In the genomic region with DNA sequence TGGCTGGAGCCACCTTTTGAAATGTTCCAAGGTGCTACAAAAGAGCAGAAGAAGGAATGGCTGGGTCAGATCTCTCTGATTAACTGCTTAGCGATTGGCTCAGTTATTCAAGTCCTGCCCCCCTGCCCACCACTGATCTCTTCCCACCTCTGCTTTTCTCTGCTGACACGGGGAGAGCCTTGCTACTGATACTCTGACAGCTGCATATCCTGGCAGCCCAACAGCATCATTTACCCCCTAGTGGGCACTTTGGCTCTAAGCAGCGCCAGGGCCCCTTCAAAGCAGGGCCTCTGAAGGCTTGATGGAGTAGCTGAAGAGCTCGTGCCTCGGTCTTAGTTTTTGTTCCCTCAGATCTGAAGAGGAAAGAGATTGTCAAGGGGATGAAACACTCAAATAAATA, we compare ENCODE assay signal across 8 mouse cellular contexts. TPM values are rescaled to one million over a fixed set of nuclear protein-coding genes. Genes with fewer than 3 reads are reported as not detected.
A peak's percentile ranks its signal among the peaks of the same experiment; 100 is the strongest.
DNase-seq lines count a peak whose midpoint lies in the region; ATAC-seq and TF ChIP-seq lines count a peak whose summit lies in the region.

No protein-coding gene starts in this region.

- 0 out of 2 replicates have a peak overlapping the region, but pooled peaks have one; percentile 2 for H3K4me3 ChIP-seq in heart, embryonic 12.5 days
- no peak overlapping the region for H3K4me3 ChIP-seq in ES-E14 (ENCODE audit: insufficient read depth in 1 of 2, low read depth in 1 of 2, low read length in 2 of 2, poor library complexity in 1 of 2, severe bottlenecking in 1 of 2)
- no peak overlapping the region for H3K4me3 ChIP-seq in forebrain, postnatal 0 days (ENCODE audit: low read depth, low read length)

- peaks cover 22% of the 10 kb centered on the region for H3K4me1 ChIP-seq in heart, embryonic 12.5 days (replicated peaks)
- H3K4me1 ChIP-seq in ES-E14 (ENCODE audit: control insufficient read depth in 2 of 2, insufficient read depth in 2 of 2, low read length in 2 of 2, poor library complexity in 1 of 2) = no peaks in the 10 kb centered on the region
- H3K4me1 ChIP-seq in forebrain, postnatal 0 days (ENCODE audit: insufficient read depth) = no peaks in the 10 kb centered on the region

- peaks cover 3% of the 10 kb centered on the region; the same call in 1 of the 2 replicates for H3K9me3 ChIP-seq in heart, embryonic 12.5 days (replicated peaks)
- no peaks in the 10 kb centered on the region for H3K9me3 ChIP-seq in ES-E14 (ENCODE audit: control insufficient read depth, insufficient read depth, low read depth, low read length)
- H3K9me3 ChIP-seq in forebrain, postnatal 0 days (ENCODE audit: low read length) = no peaks in the 10 kb centered on the region

- H3K36me3 ChIP-seq in heart, embryonic 12.5 days = peaks cover 41% of the 10 kb centered on the region
- no peaks in the 10 kb centered on the region for H3K36me3 ChIP-seq in ES-E14 (ENCODE audit: control insufficient read depth, insufficient read depth, low read length, poor library complexity, severe bottlenecking)
- H3K36me3 ChIP-seq in forebrain, postnatal 0 days (ENCODE audit: insufficient read depth) = peaks cover 25% of the 10 kb centered on the region

- ATAC-seq in heart, embryonic 12.5 days (ENCODE audit: insufficient number of reproducible peaks, low FRiP score) = no peak
- peak; percentile 89 for ATAC-seq in forebrain, postnatal 0 days

- in situ Hi-C loops in ES-E14 (cut with MboI; ENCODE audit: low sequenced_read_pairs in 2 of 2, unreplicated experiment in 2 of 2) = no loop called here

- DNase-seq in heart, postnatal 25 days (ENCODE audit: low spot score) = no peak
- DNase-seq in ES-E14 (ENCODE audit: low read depth, low spot score) = peak; percentile 33
- DNase-seq in forebrain, postnatal 0 days = peak; percentile 57
- DNase-seq in mesoderm, embryonic 11.5 days (ENCODE audit: low read depth, low spot score) = peak; percentile 54
- DNase-seq in urinary bladder, postnatal 25 days (ENCODE audit: low spot score) = no peak
- DNase-seq in adrenal gland, postnatal 14 days = no peak
- DNase-seq in ovary, postnatal 14 days (ENCODE audit: low spot score) = no peak

- no peak overlapping the region for H3K27ac ChIP-seq in heart, embryonic 12.5 days (ENCODE audit: poor library complexity, severe bottlenecking)
- no peak overlapping the region for H3K27ac ChIP-seq in ES-E14 (ENCODE audit: insufficient read depth, low read depth, low read length, poor library complexity, severe bottlenecking)
- H3K27ac ChIP-seq in forebrain, postnatal 0 days (ENCODE audit: low read depth, low read length) = 0 out of 2 replicates have a peak overlapping the region, but pooled peaks have one; percentile 15

- peak overlapping the region; percentile 26 for H3K4me2 ChIP-seq in heart, embryonic 12.5 days
- H3K4me2 ChIP-seq in forebrain, postnatal 0 days (ENCODE audit: low read depth) = no peak overlapping the region

- 15% methylated on average over 5 of the region's 5 CpGs for WGBS in heart, embryonic 12.5 days
- 8% methylated on average over 5 of the region's 5 CpGs for WGBS in forebrain, postnatal 0 days

- peak; percentile 51 for TF ChIP-seq CTCF in forebrain, postnatal 0 days (IDR thresholded peaks at IDR 0.05; ENCODE audit: low read depth)

- intact Hi-C loops in heart, postnatal 25 days (cut with DNase I) = no loop called here

- H3K9ac ChIP-seq in heart, embryonic 12.5 days = no peak overlapping the region
- H3K9ac ChIP-seq in ES-E14 (ENCODE audit: insufficient read depth, low read depth, low read length, poor library complexity, severe bottlenecking) = no peak overlapping the region
- H3K9ac ChIP-seq in forebrain, postnatal 0 days = no peak overlapping the region

- H3K27me3 ChIP-seq in heart, embryonic 12.5 days (replicated peaks) = no peaks in the 10 kb centered on the region
- H3K27me3 ChIP-seq in forebrain, postnatal 0 days (ENCODE audit: insufficient read depth, low read length) = no peaks in the 10 kb centered on the region

TF ChIP-seq in ES-E14, 5 proteins besides CTCF, POLR2A, EP300 and RAD21:
- TF ChIP-seq MAFK (IDR thresholded peaks at IDR 0.05; ENCODE audit: insufficient read depth, low read depth, low read length) (no peak), ZNF384 (IDR thresholded peaks at IDR 0.05; ENCODE audit: low read depth, low read length) (no peak), CHD2 (IDR thresholded peaks at IDR 0.05; ENCODE audit: low read depth, low read length) (no peak), ZC3H11A (IDR thresholded peaks at IDR 0.05; ENCODE audit: borderline replicate concordance, low read depth, low read length) (no peak), HCFC1 (IDR thresholded peaks at IDR 0.05; ENCODE audit: borderline replicate concordance, insufficient read depth, low read length) (no peak)

RNA-seq across cellular contexts. Expression of a gene that starts 10.1 kb away (rescaled TPM):
- 16.3 and 18.3 TPM in 2 replicates for polyA plus RNA-seq in heart, embryonic 12.5 days (2016; fragmentation: Nextera tagmentation; extraction: Ambion mirVana)
- 10 to 100 TPM; 10.0 to 13.0 TPM for total RNA-seq in heart, postnatal 25 days (2021)
- 5.2 and 6.3 TPM in 2 replicates for total RNA-seq in ES-E14 (2012; rRNA removed)
- total RNA-seq in forebrain, postnatal 0 days (2014; rRNA removed) = 51.4 and 52.3 TPM in 2 replicates
- polyA plus RNA-seq in forebrain, postnatal 0 days (2015; fragmentation: Nextera tagmentation; extraction: Ambion mirVana) = 56.3 and 64.3 TPM in 2 replicates
- 14.8 and 16.9 TPM in 2 replicates for total RNA-seq in adrenal gland, postnatal 14 days (2021)

RNA-seq across cellular contexts. Expression of a gene that starts 15.5 kb away (rescaled TPM):
- polyA plus RNA-seq in heart, embryonic 12.5 days (2016; fragmentation: Nextera tagmentation; extraction: Ambion mirVana) = 4.5 and 5.0 TPM in 2 replicates
- total RNA-seq in heart, postnatal 25 days (2021) = 1 to 10 TPM; 4.2 to 4.8 TPM
- total RNA-seq in ES-E14 (2012; rRNA removed) = 20.8 and 23.4 TPM in 2 replicates
- total RNA-seq in forebrain, postnatal 0 days (2014; rRNA removed) = 9.4 and 10.3 TPM in 2 replicates
- 3.6 TPM in 2 replicates for polyA plus RNA-seq in forebrain, postnatal 0 days (2015; fragmentation: Nextera tagmentation; extraction: Ambion mirVana)
- total RNA-seq in adrenal gland, postnatal 14 days (2021) = 4.6 and 5.7 TPM in 2 replicates

RNA-seq across cellular contexts. Expression of a gene that starts 27.8 kb away (rescaled TPM):
- 39.0 and 39.4 TPM in 2 replicates for polyA plus RNA-seq in heart, embryonic 12.5 days (2016; fragmentation: Nextera tagmentation; extraction: Ambion mirVana)
- total RNA-seq in heart, postnatal 25 days (2021) = under 1 TPM; 0.34 to 0.75 TPM
- 25.5 and 31.4 TPM in 2 replicates for total RNA-seq in ES-E14 (2012; rRNA removed)
- 4.6 and 5.0 TPM in 2 replicates for total RNA-seq in forebrain, postnatal 0 days (2014; rRNA removed)
- 3.8 and 5.2 TPM in 2 replicates for polyA plus RNA-seq in forebrain, postnatal 0 days (2015; fragmentation: Nextera tagmentation; extraction: Ambion mirVana)
- 8.1 and 8.3 TPM in 2 replicates for total RNA-seq in adrenal gland, postnatal 14 days (2021)

Comparison
In these comparisons a context has a peak if more than half of its experiments do, and no peak if none do; other contexts are left out.
1. DNase-seq: peak in ES-E14 (single experiment), forebrain, postnatal 0 days (single experiment) and mesoderm, embryonic 11.5 days (single experiment); none in heart, postnatal 25 days (single experiment), urinary bladder, postnatal 25 days (single experiment), adrenal gland, postnatal 14 days (single experiment) and ovary, postnatal 14 days (single experiment).